Mouse (Mus musculus): ENCODE results near the gene Ttf2.
A peak's percentile ranks its signal among the peaks of the same experiment; 100 is the strongest.

- TF ChIP-seq CTCF (IDR thresholded peaks at IDR 0.05; ENCODE audit: low read depth, low read length) (peak; percentile 74), TAL1 (conservative IDR thresholded peaks at IDR 0.05; ENCODE audit: low read depth, low read length) (no peak), GATA1 (IDR thresholded peaks at IDR 0.05; ENCODE audit: borderline replicate concordance, low read length) (no peak), POLR2AphosphoS5 (IDR thresholded peaks at IDR 0.05; ENCODE audit: insufficient replicate concordance, low read depth, low read length) (no peak), GATA2 (IDR thresholded peaks at IDR 0.05; ENCODE audit: borderline replicate concordance, low read depth, low read length) (no peak)
Observed at GRCm38 (mm10) chr3:100998904-100999340, 29.5 kb upstream of the Ttf2 start.

Data from G1E (cell line).